8 mouse cellular contexts compared by ENCODE assay signal in the genomic region with DNA sequence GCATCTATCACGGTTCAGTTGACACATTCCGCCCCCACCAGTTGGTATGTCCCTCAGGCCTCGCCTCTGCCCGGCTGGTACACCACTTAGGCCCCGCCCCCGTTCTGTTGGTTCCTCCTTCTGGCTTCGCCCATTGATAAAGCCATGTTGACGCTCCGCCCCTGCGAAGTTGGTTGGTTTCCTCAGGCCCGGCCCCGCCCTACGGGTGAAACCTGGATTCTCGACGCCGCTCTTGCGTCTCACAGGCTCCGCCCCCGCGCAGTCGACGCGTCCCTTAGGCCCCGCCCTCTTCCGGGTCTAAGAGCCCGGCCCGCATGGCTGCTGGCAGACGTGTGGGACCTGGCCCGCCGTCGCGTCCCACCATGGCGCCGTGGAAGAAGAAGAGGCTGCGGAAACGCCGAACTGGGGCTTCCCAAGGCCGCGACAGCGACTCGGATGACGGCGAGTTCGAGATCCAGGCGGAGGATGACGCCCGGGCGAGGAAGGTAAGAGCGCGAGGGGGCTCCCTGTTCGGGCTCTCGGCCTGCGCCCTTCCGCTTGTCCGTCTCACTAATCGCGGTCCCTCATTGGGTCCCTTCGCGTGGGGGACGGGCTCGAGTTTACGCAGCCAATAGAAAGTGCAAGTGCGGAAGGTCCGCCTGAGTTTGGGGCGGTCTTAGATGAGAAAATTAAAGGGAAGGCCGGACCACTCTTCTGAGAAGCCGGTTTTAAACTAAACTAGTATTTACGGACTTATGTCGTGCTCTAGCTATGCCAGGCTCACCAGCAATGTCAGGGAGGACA. TPM values are rescaled to one million over a fixed set of nuclear protein-coding genes. Genes with fewer than 3 reads are reported as not detected.
DNase-seq lines count a peak whose midpoint lies in the region; ATAC-seq lines count a peak whose summit lies in the region.

No protein-coding gene starts in this region.

- H3K4me2 ChIP-seq in intestine, embryonic 14.5 days (ENCODE audit: low read length), result peak overlapping the region; percentile 80

- H3K27ac ChIP-seq in intestine, embryonic 14.5 days (ENCODE audit: low read depth), result peak overlapping the region; percentile 82

- H3K9ac ChIP-seq in intestine, embryonic 14.5 days (ENCODE audit: low read length), result peak overlapping the region; percentile 66

- peak; percentile 97 for DNase-seq in adrenal gland, adult 18-20 months (ENCODE audit: low spot score in 2 of 2)
- peak; percentile 100 for DNase-seq in embryo, embryonic 11 days
- peak; percentile 100 for DNase-seq in gastrocnemius, postnatal 25 days
- DNase-seq in intestine, embryonic 14.5 days (ENCODE audit: low spot score), result peak; percentile 100
- DNase-seq in left cerebral cortex, postnatal 14 days (ENCODE audit: low spot score in 2 of 2), result peak; percentile 100
- DNase-seq in mesoderm, embryonic 11.5 days (ENCODE audit: low read depth, low spot score), result peak; percentile 100
- peak; percentile 100 for DNase-seq in right cerebral cortex, postnatal 36 days (ENCODE audit: low spot score in 2 of 2)
- peak; percentile 100 for DNase-seq in yolk sac, embryonic 10.5 days (ENCODE audit: low spot score)

- H3K9me3 ChIP-seq in intestine, embryonic 14.5 days (ENCODE audit: control insufficient read depth, low read length), result 0 out of 2 replicates have a peak, but pooled peaks cover 5% of the 10 kb centered on the region

- H3K4me1 ChIP-seq in intestine, embryonic 14.5 days (replicated peaks; ENCODE audit: control insufficient read depth, insufficient read depth, low read length), result peaks cover 12% of the 10 kb centered on the region

- ATAC-seq in intestine, embryonic 14.5 days (replicated peaks; ENCODE audit: low FRiP score, low TSS enrichment, low read depth), result peak; percentile 95

- no peaks in the 10 kb centered on the region for H3K27me3 ChIP-seq in intestine, embryonic 14.5 days (replicated peaks; ENCODE audit: control insufficient read depth, insufficient read depth, low read length)

- peaks cover 22% of the 10 kb centered on the region for H3K36me3 ChIP-seq in intestine, embryonic 14.5 days (ENCODE audit: control insufficient read depth, insufficient read depth, low read length)

- intact Hi-C loops in left cerebral cortex, postnatal 14 days (cut with DNase I), result no loop called here

- WGBS in intestine, embryonic 14.5 days, result under 1% methylated on average over 69 of the region's 69 CpGs

- H3K4me3 ChIP-seq in intestine, embryonic 14.5 days (ENCODE audit: low read depth, low read length), result peak overlapping the region; percentile 83

RNA-seq across cellular contexts. Expression of a gene that starts 0.5 kb away (rescaled TPM):
- 10 to 100 TPM; 44.1 to 57.6 TPM for total RNA-seq in adrenal gland, adult 18-20 months (2021)
- 10 to 100 TPM; 15.7 to 17.1 TPM for total RNA-seq in gastrocnemius, postnatal 25 days (2021)
- 39.3 and 41.0 TPM in 2 replicates for polyA plus RNA-seq in intestine, embryonic 14.5 days (2014; fragmentation: Nextera tagmentation; extraction: Ambion mirVana)
- total RNA-seq in left cerebral cortex, postnatal 14 days (2021), result 10 to 100 TPM; 44.5 to 48.0 TPM

RNA-seq across cellular contexts. Expression of a gene that starts 0.6 kb away (rescaled TPM):
- 10 to 100 TPM; 14.2 to 16.9 TPM for total RNA-seq in adrenal gland, adult 18-20 months (2021)
- 1 to 10 TPM; 4.8 to 6.3 TPM for total RNA-seq in gastrocnemius, postnatal 25 days (2021)
- polyA plus RNA-seq in intestine, embryonic 14.5 days (2014; fragmentation: Nextera tagmentation; extraction: Ambion mirVana), result 8.1 and 9.4 TPM in 2 replicates
- total RNA-seq in left cerebral cortex, postnatal 14 days (2021), result 10 to 100 TPM; 31.5 to 32.4 TPM

RNA-seq across cellular contexts. Expression of a gene that starts 21.0 kb away (rescaled TPM):
- total RNA-seq in adrenal gland, adult 18-20 months (2021), result under 1 TPM in 1 of 2 experiments, not detected in 1; 0.33 TPM
- total RNA-seq in gastrocnemius, postnatal 25 days (2021), result not detected
- not detected in 2 replicates for polyA plus RNA-seq in intestine, embryonic 14.5 days (2014; fragmentation: Nextera tagmentation; extraction: Ambion mirVana)
- total RNA-seq in left cerebral cortex, postnatal 14 days (2021), result not detected

RNA-seq across cellular contexts. Expression of a gene that starts 24.2 kb away (rescaled TPM):
- total RNA-seq in adrenal gland, adult 18-20 months (2021), result under 1 TPM; 0.36 to 0.48 TPM
- total RNA-seq in gastrocnemius, postnatal 25 days (2021), result under 1 TPM in 1 of 2 experiments, not detected in 1; 0.18 TPM
- polyA plus RNA-seq in intestine, embryonic 14.5 days (2014; fragmentation: Nextera tagmentation; extraction: Ambion mirVana), result 0.24 and 0.48 TPM in 2 replicates
- total RNA-seq in left cerebral cortex, postnatal 14 days (2021), result under 1 TPM; 0.22 to 0.59 TPM

RNA-seq across cellular contexts. Expression of a gene that starts 24.5 kb away (rescaled TPM):
- 10 to 100 TPM; 33.6 to 42.2 TPM for total RNA-seq in adrenal gland, adult 18-20 months (2021)
- 10 to 100 TPM; 44.3 to 48.3 TPM for total RNA-seq in gastrocnemius, postnatal 25 days (2021)
- polyA plus RNA-seq in intestine, embryonic 14.5 days (2014; fragmentation: Nextera tagmentation; extraction: Ambion mirVana), result 22.7 and 23.6 TPM in 2 replicates
- 10 to 100 TPM; 47.7 to 50.0 TPM for total RNA-seq in left cerebral cortex, postnatal 14 days (2021)

Comparison
In these comparisons a context has a peak if more than half of its experiments do, and no peak if none do; other contexts are left out.
1. Peak in every context shown above with its lines: DNase-seq, ATAC-seq, H3K4me3 ChIP-seq and H3K27ac ChIP-seq.